ENCODE assay signal across 33 mouse cellular contexts in the genomic region with DNA sequence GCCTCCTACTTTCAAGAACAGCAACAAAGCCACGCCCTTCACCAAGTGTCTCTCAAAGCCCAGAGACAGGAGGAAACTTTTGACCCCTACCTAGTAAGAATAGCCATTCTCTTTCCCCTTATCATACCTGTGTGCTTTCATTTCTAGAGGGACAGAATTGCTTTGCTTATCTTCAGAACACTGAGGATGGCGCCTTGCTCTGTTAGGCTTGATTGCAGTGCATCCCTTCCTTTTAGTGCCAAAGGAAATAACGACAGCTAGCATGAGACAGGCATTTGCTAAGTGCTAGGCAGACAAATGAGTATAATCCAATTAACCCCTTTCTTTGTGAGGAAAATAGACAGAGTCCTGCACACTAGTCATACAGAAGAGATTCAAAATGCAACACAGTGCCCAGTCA. TPM values are rescaled to one million over a fixed set of nuclear protein-coding genes. Genes with fewer than 3 reads are reported as not detected.
"Had no signal": no experiment of that assay in that cellular context is flagged by ENCODE, and none has a peak within 500 bp of the region (broad histone marks: within the 10 kb centered on the region; RNA-seq: fewer than 3 reads in every experiment).

No protein-coding gene starts in this region.

- H3K27ac ChIP-seq: left cerebral cortex, adult 2 months; limb, embryonic 10.5 days; limb, embryonic 12.5 days; limb, embryonic 13.5 days; limb, embryonic 15.5 days; liver, embryonic 12.5 days; liver, embryonic 13.5 days; liver, embryonic 14.5 days; liver, embryonic 15.5 days; lung, embryonic 15.5 days; macrophage; midbrain, embryonic 10.5 days; midbrain, embryonic 12.5 days; midbrain, embryonic 13.5 days; midbrain, embryonic 15.5 days had no signal

- H3K4me3 ChIP-seq: left cerebral cortex, adult 2 months; limb, embryonic 10.5 days; limb, embryonic 12.5 days; limb, embryonic 13.5 days; limb, embryonic 15.5 days; liver, embryonic 12.5 days; liver, embryonic 13.5 days; liver, embryonic 15.5 days; lung, embryonic 15.5 days; megakaryocyte, embryonic 14.5 days; midbrain, embryonic 10.5 days; midbrain, embryonic 12.5 days; midbrain, embryonic 13.5 days; midbrain, embryonic 15.5 days; myocyte had no signal

- H3K9me3 ChIP-seq: limb, embryonic 10.5 days; limb, embryonic 12.5 days; limb, embryonic 13.5 days; limb, embryonic 15.5 days; liver, embryonic 12.5 days; liver, embryonic 13.5 days; liver, embryonic 15.5 days; lung, embryonic 15.5 days; midbrain, embryonic 10.5 days; midbrain, embryonic 12.5 days; midbrain, embryonic 13.5 days; midbrain, embryonic 15.5 days had no signal

- H3K9ac ChIP-seq: limb, embryonic 12.5 days; limb, embryonic 13.5 days; limb, embryonic 15.5 days; liver, embryonic 12.5 days; liver, embryonic 13.5 days; liver, embryonic 14.5 days; liver, embryonic 15.5 days; liver, postnatal 0 days; lung, embryonic 14.5 days; lung, embryonic 15.5 days; midbrain, embryonic 12.5 days; midbrain, embryonic 13.5 days; midbrain, embryonic 15.5 days had no signal

- ATAC-seq: liver, embryonic 12.5 days; liver, postnatal 0 days; lung, postnatal 0 days; midbrain, embryonic 13.5 days; midbrain, embryonic 15.5 days; midbrain, embryonic 16.5 days had no signal

- H3K4me1 ChIP-seq: limb, embryonic 12.5 days; limb, embryonic 13.5 days; limb, embryonic 15.5 days; lung, embryonic 15.5 days; megakaryocyte, embryonic 14.5 days; midbrain, embryonic 10.5 days; midbrain, embryonic 12.5 days; midbrain, embryonic 13.5 days; midbrain, embryonic 15.5 days had no signal

- H3K36me3 ChIP-seq: limb, embryonic 10.5 days; limb, embryonic 12.5 days; limb, embryonic 13.5 days; limb, embryonic 15.5 days; liver, embryonic 15.5 days; lung, embryonic 15.5 days; midbrain, embryonic 10.5 days; midbrain, embryonic 12.5 days; midbrain, embryonic 13.5 days; midbrain, embryonic 15.5 days had no signal

- DNase-seq: layer of hippocampus, postnatal 36 days; left cerebral cortex, postnatal 4 days; liver; liver, embryonic 13.5 days; liver, postnatal 0 days; lung, adult 18-20 months; lung, adult 2 months; lung, embryonic 14.5 days; lung, postnatal 10 days; lung, postnatal 14 days; lung, postnatal 36 days; lung, postnatal 4 days; midbrain, embryonic 14.5 days had no signal

- H3K27me3 ChIP-seq: limb, embryonic 12.5 days; limb, embryonic 15.5 days; liver, embryonic 12.5 days; liver, embryonic 13.5 days; liver, embryonic 15.5 days; lung, embryonic 15.5 days; megakaryocyte, embryonic 14.5 days; midbrain, embryonic 12.5 days; midbrain, embryonic 13.5 days; midbrain, embryonic 15.5 days had no signal

RNA-seq across cellular contexts. Expression of gene Slc25a21, which starts 34.4 kb away (rescaled TPM):
- total RNA-seq: midbrain, postnatal 0 days; monocyte, adult 5-6 weeks had no signal
- polyA plus RNA-seq: macrophage; midbrain, embryonic 14.5 days; myocyte had no signal
